Mouse (Mus musculus): ENCODE data around the gene Traf1. TPM values are rescaled to one million over a fixed set of nuclear protein-coding genes. Genes with fewer than 3 reads are reported as not detected.
A peak's percentile ranks its signal among the peaks of the same experiment; 100 is the strongest.

The Traf1 gene
- 4.2 and 7.1 TPM in 2 replicates for total RNA-seq (2021)
- long read RNA-seq, experiment 1, partial matches to known transcripts = 0 of 1 reads
- long read RNA-seq, experiment 1, other reads (novel, unspliced or antisense) = 0 of 1 reads
- long read RNA-seq, experiment 2, partial matches to known transcripts = 0 of 1 reads
- long read RNA-seq, experiment 2, other reads (novel, unspliced or antisense) = 0 of 1 reads

GRCm38 (mm10) chr2:34961481-34962036, at the start of gene Traf1:
TSS of gene Traf1 (minus strand) at chr2:34961772.
- DNase-seq = peak; percentile 75

GRCm38 (mm10) chr2:34998956-34999355, 37.4 kb upstream of the Traf1 start:
- no peak for DNase-seq

GRCm38 (mm10) chr2:34996506-34996905, 34.9 kb upstream of the Traf1 start:
- no peak for DNase-seq

GRCm38 (mm10) chr2:34993696-34994356, 32.3 kb upstream of the Traf1 start:
- no peak for DNase-seq

GRCm38 (mm10) chr2:34992729-34993695, 31.4 kb upstream of the Traf1 start:
- peak; percentile 13 for DNase-seq

- DNase-seq = peak; percentile 24
These were observed 30.4 kb upstream of the Traf1 start for GRCm38 (mm10) chr2:34991966-34992365.

GRCm38 (mm10) chr2:34989749-34990148, 28.2 kb upstream of the Traf1 start:
- DNase-seq = no peak

GRCm38 (mm10) chr2:34987595-34987994, 26.0 kb upstream of the Traf1 start:
- no peak for DNase-seq

GRCm38 (mm10) chr2:34984885-34985284, 23.3 kb upstream of the Traf1 start:
- no peak for DNase-seq

- DNase-seq = peak; percentile 51
These were observed 21.5 kb upstream of the Traf1 start for GRCm38 (mm10) chr2:34982906-34983698.

- DNase-seq = no peak
These were observed 20.6 kb upstream of the Traf1 start for GRCm38 (mm10) chr2:34982096-34982724.

GRCm38 (mm10) chr2:34979459-34980011, 18.0 kb upstream of the Traf1 start:
- DNase-seq = no peak

GRCm38 (mm10) chr2:34978226-34978625, 16.7 kb upstream of the Traf1 start:
- no peak for DNase-seq

GRCm38 (mm10) chr2:34976945-34977658, 15.5 kb upstream of the Traf1 start:
- DNase-seq = no peak

GRCm38 (mm10) chr2:34976447-34976846, 14.9 kb upstream of the Traf1 start:
- no peak for DNase-seq

GRCm38 (mm10) chr2:34973087-34973486, 11.5 kb upstream of the Traf1 start:
- no peak for DNase-seq

- DNase-seq = no peak
These were observed 9.7 kb upstream of the Traf1 start for GRCm38 (mm10) chr2:34971080-34971888.

- peak; percentile 89 for DNase-seq
These were observed 8.6 kb upstream of the Traf1 start for GRCm38 (mm10) chr2:34970092-34970750.

- no peak for DNase-seq
These were observed 7.6 kb upstream of the Traf1 start for GRCm38 (mm10) chr2:34969166-34969565.
